Mouse (Mus musculus): Measurements from ENCODE around the gene Poln.

The Poln gene

DNA sequence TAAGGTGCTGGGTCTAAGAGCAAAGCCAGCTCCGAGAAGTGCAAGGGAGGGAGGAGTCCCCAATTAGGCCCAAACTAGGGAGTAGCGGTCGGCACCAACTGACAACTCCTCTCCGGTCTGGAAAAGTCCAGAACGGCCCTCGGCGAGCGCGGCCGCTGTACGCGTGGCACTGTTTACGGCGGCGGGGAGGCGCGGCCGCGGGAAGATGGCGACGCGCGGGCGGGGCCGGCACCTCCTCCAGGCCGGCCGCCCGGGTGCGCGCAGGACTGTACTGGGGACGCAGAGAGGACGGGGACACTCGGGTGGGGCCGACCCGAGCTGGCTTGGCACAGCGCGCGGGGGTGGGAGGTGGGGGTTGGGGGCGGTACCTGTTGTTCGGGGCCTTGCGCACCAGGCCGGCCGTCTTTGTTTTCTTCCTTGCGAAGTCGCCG is 17.7 kb upstream of the Poln start:
- no peak for DNase-seq (ENCODE audit: extremely low read depth, low read depth)

DNA sequence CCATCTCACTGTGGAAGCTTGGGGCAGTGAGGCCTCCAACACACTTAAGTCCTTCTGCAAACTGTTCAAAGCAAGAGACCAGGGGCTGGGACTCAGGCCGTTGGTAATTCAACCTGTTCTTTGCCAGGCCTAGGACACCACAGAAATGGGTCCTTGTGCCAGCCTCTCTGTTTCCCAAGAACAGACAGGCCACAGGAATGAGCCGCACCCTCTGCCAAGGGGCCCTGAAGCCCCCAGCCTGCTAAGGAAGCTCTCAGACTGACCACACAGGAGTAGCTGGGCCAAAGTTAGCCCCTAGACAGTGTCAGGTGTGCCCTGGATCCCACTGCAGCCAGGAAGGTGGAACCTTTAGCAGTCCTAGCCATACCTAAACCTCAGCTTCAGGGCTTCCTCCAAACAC is 17.1 kb upstream of the Poln start:
- DNase-seq (ENCODE audit: extremely low read depth, low read depth) = no peak

DNA sequence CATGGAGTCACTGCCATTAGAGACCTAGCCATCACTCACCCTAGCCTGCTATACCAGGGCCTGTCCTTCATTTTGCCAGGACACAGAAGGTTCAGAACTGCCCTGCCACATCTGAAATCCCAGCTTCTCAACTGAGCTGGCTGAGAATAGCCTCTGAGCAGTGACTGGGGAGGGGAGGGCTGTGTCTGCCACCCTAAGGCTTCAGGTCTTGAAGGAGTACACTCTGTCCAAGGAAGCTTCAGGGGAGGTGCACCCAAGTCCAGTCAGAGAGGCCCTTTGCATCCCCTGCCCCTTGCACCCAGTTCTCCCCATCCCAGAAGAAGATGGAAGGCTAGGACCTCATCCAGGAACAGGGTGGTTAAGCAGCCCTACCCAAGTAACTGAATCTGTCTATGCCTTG is 16.5 kb upstream of the Poln start:
- no peak for DNase-seq (ENCODE audit: extremely low read depth, low read depth)

DNA sequence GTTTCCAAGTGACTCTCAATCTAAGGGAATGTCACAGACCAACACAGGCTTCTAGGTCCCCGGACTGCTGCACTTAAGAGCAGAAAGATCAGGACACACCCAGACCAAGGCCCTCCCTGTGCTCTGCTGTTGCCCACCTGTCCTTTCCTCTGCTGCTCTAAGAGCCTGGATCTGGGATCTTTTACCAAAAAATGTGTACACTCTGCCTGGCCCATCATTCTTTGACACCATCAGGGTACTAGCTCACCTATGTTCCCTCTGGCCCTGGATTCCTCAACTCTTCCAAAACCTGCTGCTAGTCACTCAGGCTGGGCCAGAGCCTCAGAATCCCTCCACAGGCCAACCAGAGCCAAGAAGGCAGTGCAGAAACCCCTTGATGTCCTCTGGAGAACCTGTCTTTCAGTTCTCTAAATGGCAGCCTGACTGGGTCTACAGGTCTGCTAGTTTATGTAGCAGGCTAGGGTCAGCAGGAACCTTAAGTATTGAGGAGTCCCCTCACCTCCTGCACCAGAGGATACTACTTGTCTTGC is 15.9 kb upstream of the Poln start:
- DNase-seq (ENCODE audit: extremely low read depth, low read depth) = no peak

DNA sequence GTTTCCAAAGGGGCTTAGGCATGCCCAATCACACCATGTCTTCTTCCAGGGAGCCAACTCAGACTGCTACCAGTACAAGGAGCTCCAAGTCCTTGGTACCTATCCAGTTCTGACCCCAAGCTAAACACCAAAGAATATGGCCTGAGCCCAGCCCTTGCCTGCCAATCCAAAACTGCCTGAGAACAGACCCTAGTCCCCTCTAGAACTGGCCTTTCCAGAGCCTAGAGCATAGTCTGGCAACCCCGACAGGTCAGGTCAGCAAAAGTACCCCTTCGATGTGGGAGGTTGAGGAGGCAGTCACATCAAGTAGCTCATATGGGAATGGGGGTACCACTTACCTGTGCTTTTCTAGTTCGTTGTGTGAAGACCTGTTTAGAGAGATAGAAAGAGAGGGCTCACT is 14.7 kb upstream of the Poln start:
- DNase-seq (ENCODE audit: extremely low read depth, low read depth) = no peak

DNA sequence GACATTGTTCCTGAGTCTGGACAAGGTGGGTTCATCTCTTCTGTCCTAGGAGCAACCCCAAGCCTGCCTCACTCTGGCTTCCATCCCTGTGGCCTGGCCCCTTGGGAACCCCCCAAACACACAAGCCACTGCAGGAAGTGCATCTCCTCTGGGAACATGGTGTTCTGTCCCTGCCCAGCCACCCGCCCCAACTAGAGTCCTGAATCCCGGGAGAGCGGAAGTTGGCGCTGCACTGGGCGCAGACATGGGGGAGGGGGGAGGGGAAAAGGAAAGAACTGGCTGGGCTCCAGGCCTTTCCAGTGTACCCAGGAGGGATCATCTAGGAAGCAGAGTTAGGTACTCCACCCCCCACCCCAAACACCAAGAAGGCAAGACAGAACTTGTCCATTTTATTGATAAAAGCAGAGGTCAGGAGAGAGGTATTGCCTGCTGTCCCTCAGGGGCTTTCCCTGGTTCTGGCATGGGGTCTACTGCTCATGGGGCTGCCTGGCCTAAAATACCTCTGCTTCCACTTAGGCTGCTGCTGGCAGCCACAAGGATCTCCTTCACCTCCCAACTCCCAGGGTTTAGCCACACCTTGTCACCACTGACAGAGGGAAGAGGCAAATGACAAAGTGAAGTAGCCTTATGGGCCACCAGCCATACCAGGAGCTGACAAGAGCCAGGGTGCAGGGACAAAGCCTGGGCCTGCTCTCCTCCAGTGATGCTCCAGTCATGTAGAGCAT is 14.1 kb upstream of the Poln start:
- no peak for DNase-seq (ENCODE audit: extremely low read depth, low read depth)

DNA sequence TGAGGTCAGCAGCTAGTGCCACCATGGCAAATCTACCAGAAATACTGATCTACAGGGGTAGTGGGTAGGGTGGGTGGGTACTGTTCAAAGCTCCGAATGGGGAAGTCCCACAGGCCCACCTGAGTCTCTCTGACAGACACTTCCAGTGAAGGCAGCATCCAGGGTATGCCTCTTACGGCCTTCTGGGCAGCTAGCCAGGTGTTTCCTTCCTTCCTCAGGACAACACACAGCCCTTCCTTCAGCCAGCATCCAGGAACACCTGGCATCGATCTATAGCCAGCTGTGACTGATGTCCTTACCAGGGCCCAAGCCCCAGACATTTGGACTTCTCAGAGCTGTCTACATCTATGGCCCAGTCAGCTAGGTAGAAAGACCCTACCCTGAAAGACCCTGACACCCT is 13.2 kb upstream of the Poln start:
- no peak for DNase-seq (ENCODE audit: extremely low read depth, low read depth)

DNA sequence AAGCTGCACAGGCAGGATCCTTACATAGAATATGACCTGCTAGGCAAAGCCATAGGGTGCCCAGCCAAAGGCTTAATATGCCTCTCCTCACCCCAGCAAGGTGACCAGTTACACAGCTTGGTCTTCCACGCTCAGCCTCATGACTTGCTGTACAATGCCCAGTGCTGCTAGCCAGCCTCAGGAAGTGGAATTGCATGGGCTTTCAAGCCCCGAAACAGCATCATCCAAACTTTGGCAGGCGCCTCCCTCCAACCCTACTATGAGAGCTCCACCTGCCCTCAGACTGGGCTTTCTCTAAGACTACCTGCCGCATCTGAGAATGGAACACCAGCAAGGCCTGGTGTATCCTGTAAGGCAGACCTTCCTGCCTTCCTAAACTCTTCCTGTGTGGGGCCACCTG is 8.6 kb upstream of the Poln start:
- DNase-seq (ENCODE audit: extremely low read depth, low read depth) = no peak

DNA sequence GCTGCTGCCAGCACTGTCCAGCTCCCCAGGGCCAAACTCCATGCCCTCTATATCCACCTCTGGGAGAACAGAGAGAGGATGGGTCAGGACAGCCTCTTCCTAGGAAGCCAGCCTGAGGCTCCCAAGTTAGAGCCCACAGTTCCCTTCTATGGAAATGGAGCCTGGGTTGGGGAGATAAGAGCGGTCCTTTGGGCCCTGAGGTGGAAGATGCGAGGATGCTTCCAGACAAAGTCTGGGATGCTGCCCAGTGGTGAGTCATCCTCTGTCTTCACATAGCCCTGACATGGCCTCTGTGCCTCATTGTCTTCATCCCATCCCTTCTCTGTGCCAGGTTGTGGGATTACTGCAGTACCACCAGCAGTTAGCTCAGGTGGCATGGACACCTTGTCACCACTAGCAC is 7.8 kb upstream of the Poln start:
- no peak for DNase-seq (ENCODE audit: extremely low read depth, low read depth)

DNA sequence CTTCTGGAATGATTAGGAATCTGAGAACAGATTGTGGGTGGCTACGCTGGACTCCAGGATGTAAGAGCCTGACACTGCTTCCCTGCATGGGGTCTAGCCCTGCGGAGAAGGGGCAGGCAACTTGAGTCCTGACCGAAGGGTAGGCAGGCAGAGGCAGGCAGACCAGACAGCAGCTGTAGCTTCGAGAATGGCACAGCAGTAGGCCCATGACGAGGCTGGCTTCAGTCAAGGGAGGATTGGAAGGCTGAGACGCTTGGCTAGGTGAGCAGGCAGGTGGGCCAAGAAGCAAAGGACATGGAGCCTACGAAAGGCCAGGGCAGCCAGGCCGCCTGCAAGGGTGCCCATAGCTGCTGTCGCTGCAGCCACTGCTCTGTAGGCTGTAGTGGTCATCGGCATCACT is 7.4 kb upstream of the Poln start:
- DNase-seq (ENCODE audit: extremely low read depth, low read depth) = no peak

DNA sequence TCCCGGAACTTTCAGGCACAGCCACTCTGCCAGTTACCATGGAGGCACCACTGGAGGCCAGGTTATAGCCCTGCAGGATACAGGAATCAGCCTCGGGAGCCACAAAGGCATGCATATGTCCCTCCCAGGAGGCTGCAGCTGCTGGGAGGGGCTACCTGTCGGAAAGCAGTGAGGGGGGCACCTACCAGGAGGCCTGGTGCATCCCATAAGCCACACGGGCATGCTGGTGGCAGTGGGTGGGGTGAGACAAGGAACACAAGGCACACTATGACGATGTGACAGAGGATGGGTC is 6.1 kb upstream of the Poln start:
- DNase-seq (ENCODE audit: extremely low read depth, low read depth) = no peak

DNA sequence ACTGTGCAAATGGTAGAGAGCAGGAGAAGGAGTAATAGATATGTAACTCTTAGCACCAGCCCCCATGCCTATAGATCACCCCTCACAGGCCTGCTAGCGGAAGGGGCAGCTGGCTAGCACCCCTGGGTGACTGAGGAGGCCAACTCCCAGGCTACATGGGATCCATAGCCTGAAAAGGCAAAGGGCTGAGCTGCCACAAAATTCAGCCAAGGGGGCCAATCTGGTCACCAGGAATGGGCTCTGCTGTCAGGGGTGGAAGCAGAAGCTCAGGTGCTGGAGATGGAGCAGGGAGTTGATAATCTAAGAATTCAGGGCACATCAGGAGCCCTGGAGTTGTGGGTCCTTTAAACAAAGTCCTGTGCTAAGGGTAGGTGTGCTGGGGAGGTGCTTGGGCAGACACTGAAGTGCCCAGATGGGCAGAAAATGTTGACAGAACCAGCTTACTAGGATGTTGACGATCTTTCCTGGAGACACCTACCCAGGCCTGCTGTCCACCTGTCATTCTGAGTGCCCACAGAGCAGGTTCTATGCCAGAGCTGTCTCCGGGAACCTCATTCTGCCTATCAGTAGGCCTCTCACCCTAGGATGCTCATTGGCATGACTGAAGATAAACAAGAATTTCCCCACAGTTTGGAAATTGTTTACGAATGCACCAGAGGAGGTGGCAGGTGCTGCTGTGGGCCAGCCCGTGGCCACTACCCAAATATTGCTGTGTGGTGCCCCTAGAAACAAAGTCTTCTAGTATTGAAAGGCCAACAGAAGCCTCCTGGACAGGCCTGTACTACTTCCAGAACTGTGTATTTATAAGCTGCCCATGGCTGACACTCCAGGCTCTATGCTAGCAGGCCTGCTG is 5.5 kb upstream of the Poln start:
- DNase-seq (ENCODE audit: extremely low read depth, low read depth) = no peak

DNA sequence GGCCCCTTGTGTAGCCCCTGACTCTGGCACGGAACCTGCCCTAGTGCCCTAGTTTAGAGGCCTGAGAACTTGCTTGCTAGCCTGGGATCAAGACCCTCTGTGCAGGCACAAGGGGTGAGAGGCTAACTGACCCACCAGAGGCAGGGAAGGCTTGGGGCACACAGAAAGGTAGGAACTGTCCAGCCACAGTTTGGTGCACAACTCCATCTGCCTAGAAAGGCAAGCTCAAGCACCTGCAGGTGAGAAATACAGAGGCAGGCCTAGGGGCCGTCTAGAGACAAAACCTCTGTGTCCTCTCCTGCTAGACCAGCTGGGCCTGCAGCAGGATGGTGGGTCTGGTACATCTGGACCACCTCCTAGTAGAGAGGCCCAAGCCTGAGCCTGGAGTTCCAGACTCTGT is 4.8 kb upstream of the Poln start:
- DNase-seq (ENCODE audit: extremely low read depth, low read depth) = no peak

DNA sequence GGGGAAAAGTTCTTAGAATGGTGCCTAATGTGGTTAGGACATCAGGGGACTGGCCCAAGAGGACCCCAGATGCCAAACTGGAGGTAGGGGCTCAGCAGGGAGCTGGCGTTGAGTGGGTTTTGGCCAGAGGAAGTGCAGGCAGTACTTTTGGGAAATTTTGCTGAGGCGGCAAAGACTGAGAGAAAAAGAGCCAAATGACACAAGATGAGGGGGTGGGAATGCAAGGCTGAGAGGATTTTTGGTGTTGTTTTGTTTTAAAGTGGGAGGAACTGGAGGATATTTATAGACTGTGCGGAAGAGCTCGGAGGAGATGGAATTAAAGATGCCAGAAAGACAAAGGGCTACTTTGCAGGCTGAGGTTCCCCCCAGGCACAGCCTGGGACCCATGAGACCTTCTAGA is 1.5 kb upstream of the Poln start:
- no peak for DNase-seq (ENCODE audit: extremely low read depth, low read depth)

DNA sequence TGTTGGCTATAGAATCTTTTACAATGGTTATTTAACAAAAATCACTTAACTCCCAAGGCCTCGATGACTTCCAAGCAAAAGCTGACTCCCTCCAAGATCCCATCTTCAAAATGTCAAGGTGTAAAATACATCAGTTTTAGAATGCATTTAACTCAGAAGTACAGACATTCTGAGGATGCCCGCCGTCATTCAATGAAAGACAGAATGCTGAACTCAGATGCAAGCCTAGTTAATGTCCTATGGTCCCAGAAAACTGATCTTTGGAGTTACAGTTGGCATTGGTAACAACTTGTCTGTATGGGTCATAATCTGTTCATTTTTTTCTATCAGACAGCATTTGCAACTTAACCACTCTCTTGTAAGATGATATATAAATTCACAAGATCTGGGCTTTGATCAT is 706 bp upstream of the Poln start:
- no peak for DNase-seq (ENCODE audit: extremely low read depth, low read depth)

DNA sequence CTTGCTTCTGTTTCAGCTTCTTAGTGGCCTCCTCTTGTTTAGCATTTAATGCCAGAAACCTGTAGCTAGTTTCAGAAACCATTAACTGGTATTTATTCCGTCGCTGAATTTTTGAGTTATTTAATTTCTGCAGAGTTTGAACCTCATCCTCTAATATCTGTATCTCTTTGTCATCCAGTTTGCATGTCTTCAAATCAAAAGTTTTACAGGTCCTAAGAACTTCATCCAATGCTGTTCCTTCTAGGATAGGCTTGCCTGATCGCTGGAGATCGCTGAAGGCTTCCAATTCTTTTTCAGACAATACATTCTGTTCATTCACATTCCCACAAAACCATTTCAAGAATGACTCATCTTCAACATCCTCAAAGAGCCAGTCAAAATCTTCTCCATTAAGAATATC is 1.4 kb downstream of the Poln start:
- no peak for DNase-seq (ENCODE audit: extremely low read depth, low read depth)

DNA sequence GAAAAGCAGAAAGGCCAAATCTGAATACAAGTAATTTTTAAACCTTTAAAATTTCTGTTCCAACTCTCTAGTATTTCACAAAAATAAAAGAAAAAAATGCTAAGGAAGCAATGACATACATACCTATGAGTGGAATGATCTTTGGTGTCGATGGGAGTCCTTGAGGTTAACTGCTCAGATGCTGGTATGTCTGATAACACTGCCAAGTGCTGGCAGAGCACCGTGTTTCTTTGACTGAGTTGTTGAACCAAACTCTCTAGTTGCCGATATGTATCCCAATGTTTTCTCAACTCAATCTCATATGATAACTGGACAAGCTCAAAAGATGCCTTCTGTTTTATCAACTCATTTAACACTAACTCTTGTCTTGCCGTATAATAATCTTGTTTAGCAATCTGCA is 3.5 kb downstream of the Poln start:
- DNase-seq (ENCODE audit: extremely low read depth, low read depth) = no peak

DNA sequence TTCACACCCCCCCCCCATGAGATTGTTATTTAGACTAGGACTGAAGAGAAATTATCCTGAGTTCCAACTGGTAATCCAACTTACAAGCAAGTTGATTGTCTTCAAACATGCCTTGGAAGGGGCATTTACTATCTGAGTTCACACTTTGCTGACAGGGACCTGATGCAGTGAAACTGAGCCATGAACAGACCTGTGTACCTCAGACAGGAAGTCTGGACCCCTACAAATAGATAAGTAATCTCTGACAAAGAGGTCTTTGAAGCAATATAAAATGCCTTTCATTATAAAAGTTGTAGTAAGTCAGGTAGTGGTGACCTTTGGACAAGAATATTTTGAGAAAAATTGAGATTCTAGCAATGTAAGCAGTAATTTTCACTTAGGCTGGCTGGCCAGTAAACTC is 20.8 kb downstream of the Poln start:
- DNase-seq (ENCODE audit: extremely low read depth, low read depth) = no peak

DNA sequence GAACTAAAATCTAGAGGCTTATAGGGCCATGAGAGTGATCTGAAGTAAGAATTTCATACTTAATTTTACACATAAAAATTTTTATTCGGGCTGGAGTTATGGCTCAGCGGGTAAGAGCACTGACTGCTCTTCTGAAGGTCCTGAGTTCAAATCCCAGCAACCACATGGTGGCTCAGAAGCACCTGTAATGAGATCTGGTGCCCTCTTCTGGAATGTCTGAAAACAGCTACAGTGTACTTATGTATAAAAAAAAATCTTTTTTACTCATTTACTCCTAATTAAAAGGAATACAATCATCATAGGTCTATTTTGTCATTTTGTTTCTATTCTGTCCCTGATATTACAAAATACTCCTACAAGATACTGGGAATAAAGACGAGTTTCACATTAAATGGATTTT is 21.7 kb downstream of the Poln start:
- no peak for DNase-seq (ENCODE audit: extremely low read depth, low read depth)

DNA sequence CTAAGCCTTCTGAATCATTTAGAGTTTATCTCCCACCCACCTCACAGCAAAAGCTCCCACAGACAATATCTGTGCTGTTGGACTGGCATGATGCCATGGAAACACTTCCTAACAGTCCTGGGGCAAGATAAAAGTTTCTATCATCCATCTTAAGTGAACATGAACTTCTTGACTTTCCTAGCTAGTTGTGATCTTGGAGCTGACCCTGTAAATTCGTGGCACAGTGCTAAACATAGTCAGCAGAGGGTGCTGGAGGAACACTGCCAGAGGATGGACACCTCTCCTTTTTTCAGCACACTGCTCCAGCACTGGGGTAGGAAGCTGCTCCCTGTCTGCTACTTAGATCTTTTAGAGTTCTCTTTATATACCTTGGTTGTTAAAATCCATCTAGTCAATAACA is 29.5 kb downstream of the Poln start:
- no peak for DNase-seq (ENCODE audit: extremely low read depth, low read depth)

DNA sequence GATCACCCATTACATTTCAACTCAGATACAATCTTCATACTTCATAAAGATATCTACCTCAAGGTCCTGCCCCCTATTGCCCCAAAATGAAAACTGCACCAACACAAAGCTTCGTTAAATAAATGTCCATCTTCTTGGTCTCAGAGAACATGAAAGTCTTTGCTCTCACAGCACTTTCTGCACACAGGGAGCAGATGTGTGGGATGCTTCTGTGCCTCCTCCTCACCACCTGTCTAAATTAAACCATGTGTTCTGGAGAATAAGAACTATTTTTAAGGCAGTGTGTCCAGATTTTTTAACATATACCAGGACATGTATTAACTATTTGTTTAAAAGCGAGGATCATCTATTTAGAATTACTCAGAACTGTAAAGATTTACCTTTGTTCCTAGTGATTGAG is 36.5 kb downstream of the Poln start:
- no peak for DNase-seq (ENCODE audit: extremely low read depth, low read depth)

DNA sequence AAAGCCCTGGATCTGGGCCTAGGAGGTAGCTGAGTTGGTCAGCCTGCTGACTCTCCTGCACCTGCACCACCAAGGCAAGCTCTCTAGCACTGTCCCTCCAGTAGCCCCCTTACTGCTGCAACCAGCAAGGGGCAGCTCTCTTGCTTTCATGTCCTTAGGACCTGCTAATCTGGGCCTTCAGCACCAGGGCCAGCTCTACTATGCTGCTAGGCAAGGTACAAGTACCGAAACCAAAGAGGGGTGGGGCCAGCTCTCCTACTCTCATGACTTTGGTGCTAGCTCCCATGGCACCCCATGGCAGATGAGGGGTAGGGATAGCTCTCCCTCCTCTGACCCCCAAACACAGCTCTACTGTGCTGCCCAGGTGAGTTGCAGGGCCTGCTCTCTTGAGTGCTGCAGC is 45.1 kb downstream of the Poln start:
- DNase-seq (ENCODE audit: extremely low read depth, low read depth) = peak; percentile 12
